Mouse (Mus musculus): ENCODE data around the gene Parp16.

DNA sequence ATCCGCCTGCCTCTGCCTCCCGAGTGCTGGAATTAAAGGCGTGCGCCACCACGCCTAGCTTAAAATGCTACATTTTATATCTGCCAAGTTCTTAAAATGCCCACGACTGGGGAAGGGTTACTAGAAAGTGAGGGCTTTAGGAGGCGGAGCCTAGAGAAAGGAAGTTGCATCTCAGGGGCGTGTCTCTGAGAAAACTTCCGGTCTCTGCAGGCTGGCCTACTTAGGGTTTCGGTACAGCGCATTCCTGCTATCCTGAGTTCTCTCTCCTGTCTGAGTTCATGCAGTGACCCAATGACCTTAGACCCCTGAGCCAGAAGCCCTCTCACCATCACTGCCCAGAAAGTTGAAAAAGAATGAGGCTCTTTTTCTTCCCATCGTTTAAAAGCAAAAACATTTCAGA, 1.9 kb upstream of the Parp16 start:
- TF ChIP-seq CTCF (IDR thresholded peaks at IDR 0.05; ENCODE audit: control insufficient read depth, insufficient read depth, insufficient read length) (no peak), MAX (IDR thresholded peaks at IDR 0.05) (no peak), MYOD1 (IDR thresholded peaks at IDR 0.05; ENCODE audit: control insufficient read depth, insufficient read length, low read depth) (no peak), MYOG (IDR thresholded peaks at IDR 0.05; ENCODE audit: control insufficient read depth, extremely low read depth, insufficient read length) (no peak)

All from C2C12 (cell line).